Mouse (Mus musculus) left cerebral cortex, adult 18-20 months (tissue): ENCODE measurements around the gene Cd63. TPM values are rescaled to one million over a fixed set of nuclear protein-coding genes. Genes with fewer than 3 reads are reported as not detected.

ENCODE experiments used
- DNase-seq, 2 experiments: peaks; one replicate each; pipeline ENCODE4 v3.0.0; 2021 to 2022; ENCODE audit warnings: low spot score in 2 of 2, mixed read lengths in 1 of 2
- long read RNA-seq, 2 experiments: library from polyadenylated mRNA; stranded (forward); transcript quantifications; one replicate each; pipeline ENCODE4 v2.0.0; 2021
- total RNA-seq, 2 experiments: library from RNA; stranded (reverse); gene quantifications; 2 replicates each; pipeline ENCODE4 v1.2.3; 2021

The Cd63 gene
- total RNA-seq, result 10 to 100 TPM; 69.1 to 71.4 TPM
- long read RNA-seq, experiment 1, transcript Cd63-201 (8 exons, 1,063 nt), result major isoform, 46 of 50 reads
- long read RNA-seq, experiment 1, partial matches to known transcripts, result 3 of 50 reads
- long read RNA-seq, experiment 1, other reads (novel, unspliced or antisense), result 1 of 50 reads
- long read RNA-seq, experiment 2, transcript Cd63-201 (8 exons, 1,063 nt), result major isoform, 65 of 69 reads
- long read RNA-seq, experiment 2, partial matches to known transcripts, result 3 of 69 reads
- long read RNA-seq, experiment 2, other reads (novel, unspliced or antisense), result 1 of 69 reads

- DNase-seq, result no peak
Measured at GRCm38 (mm10) chr10:128900698-128901097, at the start of gene Cd63. TSS of gene Cd63 (plus strand) at chr10:128900989.

- no peak for DNase-seq
Measured at GRCm38 (mm10) chr10:128861176-128861575, 39.6 kb upstream of the Cd63 start.

GRCm38 (mm10) chr10:128866042-128866441 is 34.7 kb upstream of the Cd63 start:
- no peak for DNase-seq

- no peak for DNase-seq
Measured at GRCm38 (mm10) chr10:128866518-128866917, 34.3 kb upstream of the Cd63 start.

GRCm38 (mm10) chr10:128870341-128870740 is 30.4 kb upstream of the Cd63 start:
- DNase-seq, result no peak

GRCm38 (mm10) chr10:128878291-128878690 is 22.5 kb upstream of the Cd63 start:
- no peak for DNase-seq

GRCm38 (mm10) chr10:128878811-128879210 is 22.0 kb upstream of the Cd63 start:
- no peak for DNase-seq

- no peak for DNase-seq
Measured at GRCm38 (mm10) chr10:128882067-128882466, 18.7 kb upstream of the Cd63 start.

GRCm38 (mm10) chr10:128888941-128889827 is 11.6 kb upstream of the Cd63 start:
- no peak for DNase-seq

GRCm38 (mm10) chr10:128889846-128890245 is 10.9 kb upstream of the Cd63 start:
- DNase-seq, result no peak

GRCm38 (mm10) chr10:128890383-128891295 is 10.2 kb upstream of the Cd63 start:
- DNase-seq, result no peak

- DNase-seq, result no peak
Measured at GRCm38 (mm10) chr10:128891296-128892094, 9.3 kb upstream of the Cd63 start, which contains the start of gene Gdf11. TSS of gene Gdf11 (minus strand) at chr10:128891718.

- DNase-seq, result no peak
Measured at GRCm38 (mm10) chr10:128892246-128892645, 8.5 kb upstream of the Cd63 start.

GRCm38 (mm10) chr10:128895437-128895836 is 5.4 kb upstream of the Cd63 start:
- DNase-seq, result peak; percentile 64 to 80

- no peak for DNase-seq
Measured at GRCm38 (mm10) chr10:128895952-128896693, 4.7 kb upstream of the Cd63 start.

- no peak for DNase-seq
Measured at GRCm38 (mm10) chr10:128896807-128897206, 4.0 kb upstream of the Cd63 start.

GRCm38 (mm10) chr10:128897501-128897900 is 3.3 kb upstream of the Cd63 start:
- no peak for DNase-seq

- DNase-seq, result no peak
Measured at GRCm38 (mm10) chr10:128899759-128900490, 864 bp upstream of the Cd63 start.

- DNase-seq, result no peak
Measured at GRCm38 (mm10) chr10:128901409-128901808, 620 bp downstream of the Cd63 start.
